Mouse (Mus musculus) myocyte (in vitro differentiated cells): ENCODE results near the gene Actn4.

Experiments used
- CEBPB ChIP-seq: IDR thresholded peaks from 2 replicates; pipeline ENCODE4 v1.6.1; 2011; ENCODE audit warnings: mild to moderate bottlenecking, moderate library complexity; ENCODE audit not compliant: poor library complexity, insufficient read depth, severe bottlenecking
- E2F4 ChIP-seq: IDR thresholded peaks from one replicate; pipeline ENCODE4 v1.6.1; 2011; ENCODE audit warnings: mild to moderate bottlenecking, control low read depth, moderate library complexity; ENCODE audit not compliant: insufficient read depth
- MAX ChIP-seq: IDR thresholded peaks from one replicate; pipeline ENCODE4 v1.6.1; 2011; ENCODE audit warnings: low read depth, mild to moderate bottlenecking, control low read depth
- MYOD1 ChIP-seq, 3 experiments: IDR thresholded peaks; one replicate each; pipeline ENCODE4 v1.6.1; 2011; ENCODE audit warnings: control low read depth in 2 of 3, low read depth in 2 of 3, mild to moderate bottlenecking in 2 of 3, moderate library complexity in 1 of 3; ENCODE audit not compliant: insufficient read length in 2 of 3, control insufficient read depth in 1 of 3
- POLR2A ChIP-seq: IDR thresholded peaks from one replicate; pipeline ENCODE4 v1.6.1; 2011; ENCODE audit warnings: low read depth, mild to moderate bottlenecking, control low read depth, moderate library complexity; ENCODE audit not compliant: insufficient read length
- USF1 ChIP-seq: IDR thresholded peaks from one replicate; pipeline ENCODE4 v1.6.1; 2011; ENCODE audit warnings: low read depth, mild to moderate bottlenecking, control low read depth, moderate library complexity

GRCm38 (mm10) chr7:28941129-28941528, 21.0 kb downstream of the Actn4 start:
- TF ChIP-seq POLR2A, result no peak
- TF ChIP-seq MYOD1 (IDR thresholded peaks at IDR 0.05; ENCODE audit: control insufficient read depth in 1 of 3, insufficient read length in 2 of 3, low read depth in 2 of 3), result no peak
- TF ChIP-seq MAX, result no peak
- no peak for TF ChIP-seq CEBPB
- TF ChIP-seq E2F4, result no peak
- no peak for TF ChIP-seq USF1
